Mouse (Mus musculus) kidney, adult 2 months (tissue): Measurements from ENCODE around the gene Sacm1l.

Experiments used
- CTCF ChIP-seq: fragments of 200-500 bp; conservative IDR thresholded peaks from 2 replicates; pipeline ENCODE4 v1.5.1; 2011; ENCODE audit warnings: low read depth, mild to moderate bottlenecking, control low read depth, low read length, moderate library complexity, mixed read lengths; ENCODE audit not compliant: insufficient read depth, insufficient read length
- POLR2A ChIP-seq: fragments of 200-500 bp; IDR thresholded peaks from one replicate; pipeline ENCODE4 v1.6.1; 2011; ENCODE audit warnings: low read depth, low read length, control low read depth

DNA sequence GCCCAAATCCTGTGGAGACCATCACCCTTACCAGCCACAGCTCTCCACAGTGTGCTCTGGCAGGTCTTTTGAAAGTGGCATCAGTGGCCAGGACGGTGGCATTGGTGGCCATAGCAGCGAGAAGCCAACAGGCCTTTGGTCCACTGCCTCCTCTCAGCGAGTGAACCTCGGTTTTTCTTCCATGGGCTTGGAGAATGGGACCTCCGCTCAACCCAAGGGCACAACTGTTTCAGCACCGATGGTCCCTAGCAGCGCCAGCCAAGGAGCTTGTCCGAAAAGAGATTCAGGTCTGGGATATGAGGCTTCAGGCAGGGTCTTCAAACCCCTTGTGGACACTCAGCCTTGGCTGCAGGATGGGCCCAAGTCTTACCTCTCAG is 49.7 kb upstream of the Sacm1l start:
- TF ChIP-seq CTCF (no peak), POLR2A (no peak)
